Mouse (Mus musculus) naive thymus-derived CD4-positive, alpha-beta T cell, adult 2 months (primary cell): ENCODE measurements around the gene Tmprss6.

Experiments used
- DNase-seq: peaks from one replicate; pipeline ENCODE4 v3.0.0-alpha.2; 2011; ENCODE audit warnings: low read depth

Gene Tmprss6

GRCm38 (mm10) chr15:78482518-78482917 lies 14.1 kb upstream of the Tmprss6 start:
- no peak for DNase-seq

- DNase-seq = no peak
These were observed 13.1 kb upstream of the Tmprss6 start for GRCm38 (mm10) chr15:78481448-78482000.

- no peak for DNase-seq
These were observed 12.6 kb upstream of the Tmprss6 start for GRCm38 (mm10) chr15:78480991-78481390.

DNA sequence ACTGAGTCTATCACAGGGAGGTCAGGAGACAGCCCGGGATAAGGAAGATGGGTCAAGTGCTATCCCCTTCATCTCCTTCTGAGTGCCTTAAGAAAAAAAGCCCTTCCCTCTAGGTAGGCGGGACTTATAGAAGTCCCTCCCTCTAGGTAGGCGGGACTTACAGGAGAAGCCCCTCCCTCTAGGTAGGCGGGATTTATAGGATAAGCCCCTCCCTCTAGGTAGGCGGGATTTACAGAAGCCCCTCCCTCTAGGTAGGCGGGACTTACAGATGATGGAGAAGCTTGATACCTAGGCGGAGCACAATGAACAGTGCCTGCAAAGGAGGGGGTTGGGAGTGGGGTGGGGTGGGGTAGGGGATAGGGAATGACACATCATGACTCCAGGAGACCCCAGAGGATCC lies 11.7 kb upstream of the Tmprss6 start:
- peak; percentile 44 for DNase-seq

GRCm38 (mm10) chr15:78479470-78479869 lies 11.0 kb upstream of the Tmprss6 start:
- DNase-seq = no peak

DNA sequence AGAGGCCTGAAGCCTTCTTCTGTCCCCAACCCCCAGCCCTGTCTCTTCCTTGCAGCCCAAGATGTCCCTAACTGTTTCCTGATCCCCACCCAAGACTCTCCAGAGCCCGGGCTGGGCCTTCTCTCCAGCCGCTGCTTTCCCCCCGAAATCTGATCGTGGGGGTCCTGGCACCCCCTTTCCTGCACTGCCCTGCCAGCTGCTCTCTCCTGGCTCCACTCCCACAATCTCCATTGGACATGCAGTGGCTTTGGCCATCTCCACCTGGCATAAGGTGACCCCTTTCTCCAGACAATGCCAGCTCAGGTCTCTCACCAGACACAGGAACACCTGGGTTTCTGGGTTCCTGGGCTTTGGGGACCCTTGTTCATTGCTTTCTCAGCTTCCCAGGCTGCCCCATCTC lies 9.6 kb upstream of the Tmprss6 start:
- DNase-seq = no peak

DNA sequence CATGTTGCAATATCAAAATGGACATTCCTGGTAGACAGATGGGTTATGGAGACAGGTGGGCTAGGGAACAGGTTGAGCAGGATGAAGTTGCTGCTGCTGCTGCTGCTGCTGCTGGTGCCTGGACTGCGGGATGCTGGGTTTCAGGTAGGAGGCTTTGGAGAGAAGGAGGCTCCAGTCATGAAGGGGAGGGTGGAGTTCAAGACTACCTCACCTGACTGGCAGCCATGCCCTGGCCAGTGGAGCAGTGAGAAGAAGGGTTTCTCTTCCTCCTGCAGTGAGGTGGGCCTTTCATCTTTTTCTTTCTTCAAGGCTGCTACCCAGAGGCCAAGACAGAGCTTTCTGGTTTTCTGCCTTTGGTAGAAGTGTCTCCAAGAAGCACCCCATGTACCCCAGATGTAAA lies 8.4 kb upstream of the Tmprss6 start:
- DNase-seq = peak; percentile 27

DNA sequence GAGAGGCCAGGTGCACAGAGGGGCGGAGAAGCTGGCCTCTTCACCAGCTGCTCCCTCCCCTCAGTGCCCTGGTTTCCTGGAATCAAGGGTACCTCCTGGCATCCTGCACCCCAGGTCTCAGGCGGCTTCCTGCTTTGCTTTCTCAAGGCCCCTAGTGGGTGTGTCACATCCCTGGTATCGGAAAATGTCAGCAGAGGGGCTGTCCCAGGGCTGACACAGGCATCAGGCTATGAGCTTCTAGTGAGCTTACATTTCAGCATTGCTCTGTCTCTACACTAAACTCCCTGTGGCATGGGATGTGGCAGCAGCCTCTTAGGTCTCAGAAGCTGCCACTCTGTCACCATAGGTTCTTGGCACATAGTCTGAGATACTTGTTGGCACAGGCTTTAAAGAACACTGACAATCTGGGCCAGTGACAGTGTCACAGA lies 7.2 kb upstream of the Tmprss6 start:
- peak; percentile 79 for DNase-seq

DNA sequence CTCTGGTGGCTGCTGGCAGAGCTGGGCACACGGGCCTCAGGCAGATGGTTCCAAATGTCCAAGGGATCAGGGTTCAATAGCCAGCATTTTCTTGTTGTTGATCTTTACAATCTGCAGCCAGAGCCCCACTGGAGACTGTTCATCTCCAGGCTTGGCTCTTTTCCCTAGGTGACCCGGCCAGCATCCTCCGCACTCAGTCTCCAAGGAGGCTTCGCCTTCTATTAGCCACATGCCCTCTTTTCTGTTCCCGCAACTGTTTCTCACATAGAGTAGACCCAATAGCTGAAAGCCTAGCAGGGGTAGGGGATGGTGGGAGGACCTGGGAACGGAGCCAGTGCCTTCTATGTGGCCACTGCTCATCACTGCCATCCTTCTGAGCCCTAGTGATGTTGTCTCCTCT lies 5.0 kb upstream of the Tmprss6 start:
- DNase-seq = no peak

DNA sequence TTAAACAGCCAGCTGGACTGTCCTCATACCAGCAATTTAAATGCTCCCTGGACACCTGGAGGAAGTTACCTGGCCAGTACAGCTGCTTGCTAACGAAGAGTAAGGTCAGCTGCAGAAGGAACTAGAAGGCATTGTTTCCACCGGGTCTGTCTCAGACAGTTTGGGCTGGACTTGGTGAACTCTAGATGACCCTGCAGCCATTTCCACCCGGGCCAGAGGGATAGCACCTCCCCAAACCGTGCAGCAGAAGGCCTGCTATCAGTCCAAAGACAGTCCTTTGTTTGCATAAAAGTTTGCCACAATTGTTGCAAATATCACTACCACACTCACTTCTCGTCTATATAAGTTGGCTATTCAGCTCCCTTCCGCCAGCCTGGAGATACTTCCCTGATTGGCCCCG lies 3.5 kb upstream of the Tmprss6 start:
- DNase-seq = no peak

DNA sequence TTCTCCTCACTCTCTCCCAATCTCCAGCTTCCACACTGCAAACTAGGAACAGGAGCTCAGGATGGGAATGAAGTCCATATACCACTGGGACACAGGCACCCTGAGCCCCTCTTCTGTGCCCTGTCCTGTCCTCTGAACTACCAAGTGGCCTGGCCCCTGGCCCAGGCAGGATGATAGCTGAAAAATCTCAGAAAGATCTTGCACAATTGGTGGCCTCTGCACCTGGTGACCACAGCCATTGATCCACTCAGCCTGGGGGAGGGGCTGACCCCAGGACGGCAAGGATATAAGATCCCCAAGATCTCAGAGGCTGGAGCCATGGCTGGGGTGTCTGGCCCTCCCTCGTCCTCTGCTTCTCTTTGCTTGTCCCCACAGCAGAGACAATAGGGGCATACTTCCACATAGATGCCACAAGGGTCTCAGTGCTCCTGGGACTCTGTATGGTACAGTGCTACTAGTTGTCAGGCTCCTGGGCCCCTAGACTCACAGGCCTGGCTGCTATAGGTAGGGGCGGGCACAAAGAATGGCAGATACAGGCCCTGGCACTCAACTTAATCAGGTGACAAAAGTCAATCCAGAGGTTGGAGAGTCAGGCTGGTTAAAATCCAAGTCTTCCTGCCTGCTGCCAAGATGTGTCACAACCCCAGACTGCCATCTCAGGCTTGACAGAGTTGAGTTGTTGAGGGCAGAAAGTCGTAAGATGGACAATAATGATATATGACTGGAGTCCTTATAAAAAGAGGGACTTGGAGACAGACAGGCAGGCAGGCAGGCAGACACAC lies 2.3 kb upstream of the Tmprss6 start:
- no peak for DNase-seq

GRCm38 (mm10) chr15:78467570-78467969 lies 864 bp downstream of the Tmprss6 start:
- DNase-seq = no peak

- DNase-seq = no peak
These were observed 1.6 kb downstream of the Tmprss6 start for GRCm38 (mm10) chr15:78466809-78467208.

DNA sequence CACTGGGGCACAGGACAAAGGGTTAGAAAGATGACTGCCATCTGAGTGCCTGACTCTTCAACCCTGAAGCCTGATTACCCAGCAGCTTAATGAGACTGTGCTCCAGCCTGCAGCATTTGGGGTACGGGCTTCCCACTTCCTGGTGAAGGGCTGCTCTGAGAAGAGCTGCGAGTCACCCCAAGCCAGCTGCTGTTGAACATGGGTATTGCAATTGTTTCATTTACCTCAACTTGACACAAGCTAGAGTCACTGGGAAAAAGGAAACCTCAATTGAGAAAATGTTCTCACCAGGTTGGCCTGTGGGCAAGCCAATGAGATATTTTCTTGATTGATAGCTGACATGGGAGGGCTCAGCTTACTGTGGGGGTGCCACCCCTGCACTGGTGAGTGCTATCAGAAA lies 5.5 kb downstream of the Tmprss6 start:
- peak; percentile 60 for DNase-seq

DNA sequence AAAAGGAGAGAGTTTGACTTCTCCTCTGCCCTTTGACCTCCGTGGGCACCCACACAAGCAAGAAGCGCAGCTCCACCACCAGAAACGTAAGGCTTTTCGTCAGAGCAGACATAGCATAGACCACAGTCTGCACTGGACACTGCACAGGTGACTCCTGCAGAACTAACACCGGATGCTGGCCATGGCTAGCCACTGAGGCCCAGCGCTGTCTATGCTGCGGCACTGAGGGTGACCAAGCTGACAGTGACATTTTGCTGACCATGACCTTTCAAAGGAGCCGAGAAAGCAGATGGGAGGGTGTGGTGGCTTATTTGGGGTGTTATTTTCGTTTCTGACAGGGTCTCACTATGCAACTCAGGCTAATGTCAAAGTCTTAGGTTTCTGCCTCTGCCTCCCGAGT lies 11.2 kb downstream of the Tmprss6 start:
- DNase-seq = no peak

- no peak for DNase-seq
These were observed 12.4 kb downstream of the Tmprss6 start for GRCm38 (mm10) chr15:78456051-78456450.

- DNase-seq = no peak
These were observed 13.3 kb downstream of the Tmprss6 start for GRCm38 (mm10) chr15:78455168-78455567.

GRCm38 (mm10) chr15:78452929-78453328 lies 15.5 kb downstream of the Tmprss6 start:
- DNase-seq = no peak

DNA sequence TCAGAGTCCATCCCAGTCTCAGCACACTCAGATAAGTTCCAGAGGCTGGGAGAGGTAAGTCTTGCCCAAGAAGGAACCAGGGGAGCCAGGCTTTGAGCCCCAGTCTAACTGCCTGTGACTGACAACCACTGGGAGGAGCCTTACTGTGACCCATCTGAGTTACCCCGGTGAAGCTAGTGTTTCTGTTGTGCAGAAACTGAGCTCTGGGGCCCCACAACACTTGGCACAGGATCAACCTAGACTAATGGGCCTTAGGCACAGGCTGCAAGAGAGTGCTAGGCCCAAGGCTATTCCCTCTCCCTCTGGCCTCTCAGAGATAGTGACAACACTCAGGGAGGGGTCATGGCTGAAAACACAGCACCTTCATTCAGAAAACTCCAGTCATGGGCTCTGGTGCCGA lies 17.2 kb downstream of the Tmprss6 start:
- no peak for DNase-seq

DNA sequence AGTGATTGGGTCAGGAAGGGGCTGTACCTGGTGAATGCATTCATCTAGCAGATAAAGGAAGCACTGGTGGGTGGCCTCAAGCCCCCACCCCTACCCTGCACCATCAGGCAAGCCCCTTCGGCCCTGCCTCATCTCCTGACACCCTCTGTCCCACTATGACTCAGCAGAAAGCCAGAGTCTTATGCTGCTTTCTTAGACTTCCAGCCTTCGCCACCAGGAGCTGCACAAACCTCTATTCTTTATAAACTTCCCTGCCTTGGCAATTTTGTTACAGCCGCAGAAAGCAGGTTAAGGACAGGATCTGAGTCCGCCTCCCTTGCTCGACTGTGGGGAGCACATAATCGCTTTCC lies 18.0 kb downstream of the Tmprss6 start:
- no peak for DNase-seq

GRCm38 (mm10) chr15:78449694-78450418 lies 18.6 kb downstream of the Tmprss6 start:
- DNase-seq = peak; percentile 79

GRCm38 (mm10) chr15:78449131-78449530 lies 19.3 kb downstream of the Tmprss6 start:
- peak; percentile 47 for DNase-seq
